Mouse (Mus musculus): ENCODE measurements around the gene Kat6b.

The Kat6b gene

DNA sequence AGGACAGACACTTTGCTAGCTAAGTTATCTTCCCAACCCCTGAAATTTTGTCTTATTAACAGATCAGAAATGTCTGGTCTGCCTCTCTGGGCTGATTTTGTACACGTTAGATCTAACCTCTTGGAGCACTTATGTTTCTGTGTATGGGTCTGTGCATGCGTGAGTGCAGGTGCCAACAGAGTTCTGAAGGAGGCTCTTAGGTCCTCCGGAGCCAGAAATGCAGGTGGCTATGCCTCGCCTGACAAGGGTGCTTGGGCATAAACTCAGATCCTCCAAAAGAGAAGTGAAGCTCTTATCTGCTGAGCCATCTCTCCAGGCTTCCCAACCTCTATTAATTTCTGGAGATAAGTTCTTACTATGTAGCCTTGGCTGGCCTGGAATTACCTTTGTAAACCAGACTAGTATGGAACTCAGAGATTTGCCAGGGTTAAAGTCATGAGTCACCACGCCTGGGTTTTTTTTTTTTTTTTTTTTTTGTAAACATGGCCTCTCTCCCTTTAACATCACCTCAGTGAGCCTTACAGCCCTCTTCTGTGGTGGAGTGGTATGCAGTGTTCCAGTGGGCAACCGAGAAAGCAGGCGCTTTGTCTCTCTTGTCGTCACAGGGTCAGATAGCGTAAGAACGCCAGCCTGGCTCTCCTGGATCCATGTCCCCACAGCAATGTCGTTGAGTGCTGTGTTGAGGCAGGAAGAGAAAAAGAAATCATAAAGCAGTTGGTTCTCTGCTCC lies 79.4 kb downstream of the Kat6b start:
- DNase-seq (ENCODE audit: low spot score), result no peak

DNA sequence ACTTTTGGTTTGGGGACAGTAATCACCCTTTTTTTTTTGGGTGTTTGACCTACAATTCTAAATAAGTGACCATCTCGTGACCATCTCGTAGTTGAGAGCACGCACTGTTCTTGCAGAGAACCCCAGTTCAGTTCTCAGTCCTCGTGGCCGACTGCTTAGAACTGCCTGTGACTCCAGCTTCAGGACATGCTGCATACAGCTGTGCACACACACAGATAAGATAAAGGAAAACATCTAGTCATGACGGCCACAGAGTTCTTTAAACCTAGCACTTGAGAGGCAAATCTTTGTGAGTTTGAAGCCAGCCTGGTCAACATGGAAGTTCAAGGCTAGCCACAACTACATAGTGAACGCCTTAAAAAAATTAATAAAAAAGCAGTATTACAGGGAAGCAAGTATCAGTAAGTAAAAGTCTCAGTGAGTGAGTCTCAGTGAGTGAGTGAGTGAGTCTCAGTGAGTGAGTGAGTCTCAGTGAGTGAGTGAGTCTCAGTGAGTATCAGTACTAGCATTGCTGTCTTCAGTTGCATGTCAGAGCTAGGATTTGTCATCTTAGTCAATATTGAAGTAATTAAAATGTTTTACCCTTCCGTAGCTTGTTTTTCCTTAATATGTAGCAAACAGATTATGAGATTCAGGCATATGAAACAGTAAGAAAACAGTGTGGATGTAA lies 80.3 kb downstream of the Kat6b start:
- DNase-seq (ENCODE audit: low spot score), result no peak

DNA sequence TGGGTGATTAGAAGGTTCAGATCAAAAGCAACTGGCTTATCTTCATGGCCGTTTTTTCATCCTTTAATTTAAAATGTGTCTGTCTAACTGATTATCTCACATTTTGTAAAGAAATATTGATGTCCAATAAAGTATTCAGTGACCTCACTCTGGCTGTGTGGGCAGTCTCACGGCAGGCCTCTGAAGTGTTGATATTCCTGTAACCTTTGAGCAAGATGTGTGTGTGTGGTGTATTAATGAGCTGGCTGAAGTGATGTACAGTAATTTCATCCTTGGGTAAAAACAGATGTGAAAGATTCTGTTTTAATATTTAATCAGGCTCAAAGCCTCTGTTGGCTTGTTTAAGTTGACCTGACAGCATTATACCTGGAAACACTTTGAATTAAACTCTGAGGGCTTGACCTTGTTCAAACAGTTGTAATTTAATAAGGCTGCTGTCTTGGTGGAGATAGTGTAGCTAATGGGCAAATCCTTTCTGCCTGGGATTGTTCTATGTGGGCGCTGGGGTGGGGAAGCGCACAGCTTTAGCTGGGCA lies 82.4 kb downstream of the Kat6b start:
- DNase-seq (ENCODE audit: low spot score), result no peak

DNA sequence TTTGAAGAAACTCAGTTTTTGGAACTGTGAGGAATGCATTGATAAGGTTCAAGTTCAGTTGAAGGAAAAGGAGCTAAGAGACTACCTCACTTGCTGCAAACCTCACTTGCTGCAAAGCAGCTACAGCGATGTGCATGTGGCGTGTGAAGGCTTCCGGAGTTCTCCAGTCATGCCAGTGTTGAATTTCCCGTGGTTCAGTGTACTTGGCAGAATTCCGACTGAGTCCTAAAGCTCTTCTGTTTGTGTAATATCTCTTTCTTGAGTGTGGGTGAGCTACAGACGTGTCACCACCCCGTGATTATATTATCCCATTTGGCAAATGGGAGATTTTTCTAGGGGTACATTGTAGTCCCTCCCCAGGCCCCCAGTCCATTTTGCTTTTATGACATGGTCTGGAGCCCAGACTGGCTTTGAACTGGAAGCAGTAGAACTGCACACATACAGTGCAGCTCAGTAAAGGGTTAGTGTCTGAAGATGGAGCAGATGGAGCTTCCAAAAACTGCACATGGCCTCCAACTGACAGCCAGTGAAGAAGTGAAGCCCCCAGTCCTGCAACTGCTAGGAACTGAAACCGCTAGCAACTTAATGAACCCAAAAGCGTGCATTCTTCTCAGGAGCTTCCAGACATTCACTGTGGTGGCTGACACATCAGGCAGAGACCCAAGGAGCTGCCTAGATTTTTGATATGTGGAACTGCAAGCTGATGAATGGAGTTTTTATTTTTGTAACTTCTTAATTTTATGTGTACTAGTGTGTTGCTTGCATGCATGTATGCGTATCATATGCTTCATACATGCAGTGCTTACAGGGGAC lies 84.5 kb downstream of the Kat6b start:
- DNase-seq (ENCODE audit: low spot score), result no peak

DNA sequence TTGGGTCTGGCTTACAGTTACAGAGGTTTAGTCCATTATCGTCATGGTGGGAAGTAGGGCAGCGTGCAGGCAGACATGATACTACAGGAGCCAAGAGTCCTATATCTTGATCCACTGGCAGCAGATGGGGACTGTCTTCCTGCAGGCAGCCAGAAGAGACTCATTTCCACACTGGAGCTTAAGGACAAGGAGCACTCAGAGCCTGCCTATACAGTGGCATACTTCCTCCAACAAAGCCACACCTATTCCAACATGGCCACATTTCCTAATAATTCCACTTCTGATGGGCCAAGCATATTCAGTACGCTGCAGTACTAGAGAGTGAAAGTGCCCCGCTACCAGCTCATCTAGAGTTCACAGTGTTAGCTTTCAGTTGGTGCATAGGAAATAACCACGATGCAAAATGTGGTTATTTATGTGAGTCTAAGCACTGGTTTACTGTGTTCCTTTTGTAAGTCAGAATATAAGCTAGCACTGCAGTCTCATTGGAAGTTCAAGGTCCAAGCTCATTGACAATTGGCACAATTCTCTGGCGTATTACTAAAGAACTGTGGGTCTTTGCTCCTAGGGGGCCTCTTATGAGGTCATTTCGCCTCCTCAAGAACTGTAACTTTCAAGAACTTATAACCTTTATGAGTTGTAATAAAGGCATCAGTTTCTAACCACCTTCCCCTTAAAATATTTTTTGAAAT lies 86.2 kb downstream of the Kat6b start:
- DNase-seq (ENCODE audit: low spot score), result no peak

DNA sequence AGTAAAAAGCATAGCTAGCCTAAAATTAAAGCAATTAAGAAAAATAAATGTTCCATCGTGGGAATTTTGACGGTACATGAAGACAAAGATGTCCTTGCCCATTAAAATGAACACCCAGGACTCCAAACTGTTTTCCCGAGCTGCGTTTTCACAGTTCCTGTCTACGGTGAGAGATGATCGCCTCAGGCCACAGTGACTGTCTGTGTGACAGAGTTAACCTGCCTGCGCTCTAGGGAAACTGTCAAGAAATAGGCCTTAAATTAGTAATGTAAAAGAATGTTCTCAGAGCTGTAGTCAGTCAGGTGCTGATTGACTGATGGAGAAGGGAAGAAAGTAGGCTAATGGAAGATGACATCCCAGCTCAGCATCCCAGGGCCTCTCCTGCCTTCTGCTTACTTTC lies 87.6 kb downstream of the Kat6b start:
- DNase-seq (ENCODE audit: low spot score), result no peak

DNA sequence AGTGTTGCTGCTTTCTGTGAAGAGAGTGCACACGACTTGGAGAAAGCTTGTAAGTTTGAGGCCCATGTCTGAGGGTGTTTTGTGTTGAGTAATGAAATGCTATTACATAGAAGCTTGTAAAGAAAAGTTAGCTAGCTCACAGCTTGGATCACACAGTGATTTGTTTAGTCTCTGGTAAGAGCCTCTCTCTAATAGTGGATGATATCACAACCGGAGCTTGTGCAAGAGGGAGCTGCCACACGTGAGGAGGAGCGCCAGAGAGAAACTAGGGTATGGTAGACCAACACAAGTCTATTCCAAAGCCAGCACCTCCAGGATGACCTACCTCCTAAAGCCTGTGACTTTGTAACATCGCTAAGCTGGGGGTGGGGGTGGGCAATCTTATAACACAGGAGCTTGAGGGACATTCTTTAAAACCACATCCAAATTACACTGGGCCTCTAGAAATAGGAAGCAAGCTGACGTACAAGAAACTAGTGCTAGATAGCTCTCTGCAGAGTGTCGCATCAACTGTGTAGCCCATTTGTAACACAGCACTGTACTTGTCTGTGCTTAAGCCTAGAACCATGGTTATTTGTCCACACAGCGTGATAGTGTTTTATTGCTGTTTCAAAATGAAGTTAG lies 93.6 kb downstream of the Kat6b start:
- DNase-seq (ENCODE audit: low spot score), result no peak

DNA sequence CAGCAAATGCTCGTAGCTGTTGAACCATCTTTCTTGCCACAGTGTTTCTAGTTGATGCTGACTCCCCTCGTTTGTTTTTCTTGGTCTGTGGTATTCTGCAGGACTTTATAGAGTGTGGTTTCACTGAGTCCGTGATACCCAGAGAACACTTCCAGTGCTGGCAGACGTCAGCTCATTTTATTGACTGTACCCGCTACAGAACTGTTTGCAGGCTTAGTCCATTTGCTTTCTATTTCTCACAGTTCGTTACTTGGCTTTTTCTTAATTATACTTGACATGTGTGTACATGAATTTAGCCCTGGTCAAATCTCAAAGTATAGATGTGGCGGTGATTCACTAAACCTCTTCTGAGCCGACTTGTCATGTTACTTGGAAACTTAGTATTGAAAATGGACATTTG lies 95.6 kb downstream of the Kat6b start:
- no peak for DNase-seq (ENCODE audit: low spot score)

DNA sequence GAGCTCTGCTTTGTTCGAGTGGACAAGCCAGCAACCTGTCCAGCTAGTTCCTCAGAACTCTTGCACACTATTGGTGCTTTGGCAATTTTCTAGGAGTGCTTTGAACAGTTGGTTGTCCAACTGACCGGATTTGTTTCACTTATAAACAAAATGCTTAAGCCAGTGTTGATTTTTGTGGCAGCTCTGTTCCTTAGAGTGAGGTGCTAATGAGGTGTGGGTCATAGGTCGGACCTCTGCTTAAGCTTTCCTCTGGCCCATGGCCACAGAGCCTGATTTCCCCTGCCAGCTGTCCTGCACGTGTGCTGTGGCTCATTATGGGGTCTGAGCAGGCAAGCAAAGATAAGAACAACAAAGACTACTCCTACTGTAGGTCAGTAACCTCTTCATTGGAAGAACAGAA lies 100.0 kb downstream of the Kat6b start:
- peak; percentile 36 for DNase-seq (ENCODE audit: low spot score)

DNA sequence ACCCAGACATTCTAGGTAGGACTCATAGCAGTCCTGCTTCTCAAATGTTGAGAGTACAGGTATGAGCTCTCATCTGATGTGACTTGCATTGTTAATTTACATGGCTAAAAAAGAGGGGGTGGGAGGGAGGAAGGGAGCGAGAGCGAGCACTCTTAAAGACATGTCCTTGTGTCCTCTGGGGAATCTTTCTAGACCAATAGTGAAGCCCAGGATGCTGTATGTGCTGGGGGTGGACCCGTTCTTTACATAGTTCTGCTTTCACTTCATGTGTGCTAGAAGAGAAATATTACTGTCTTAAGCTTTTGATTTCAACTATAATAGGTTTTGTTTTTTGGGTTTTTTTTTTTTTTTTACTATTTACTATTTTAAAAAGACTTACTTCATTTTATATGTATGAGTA lies 101.1 kb downstream of the Kat6b start:
- no peak for DNase-seq (ENCODE audit: low spot score)

DNA sequence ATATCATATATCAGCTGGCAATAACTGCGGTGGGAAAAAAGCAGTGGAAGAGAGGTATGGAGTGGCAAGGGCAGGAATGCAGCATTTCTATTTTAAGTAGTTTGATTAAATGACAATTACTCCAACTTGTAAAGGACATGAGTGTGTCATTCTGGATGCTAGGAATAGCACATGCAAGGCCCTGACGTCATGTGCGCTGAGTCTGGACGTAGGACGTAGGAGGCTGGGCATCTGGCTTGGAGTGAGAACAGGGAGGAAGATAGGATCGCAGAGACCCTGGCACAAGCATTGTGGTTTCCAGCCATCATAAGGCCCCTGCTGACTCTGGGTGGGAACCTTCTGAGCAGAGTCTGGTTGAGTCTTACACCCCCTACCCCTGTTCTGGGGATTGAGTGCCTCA lies 101.8 kb downstream of the Kat6b start:
- DNase-seq (ENCODE audit: low spot score), result no peak

DNA sequence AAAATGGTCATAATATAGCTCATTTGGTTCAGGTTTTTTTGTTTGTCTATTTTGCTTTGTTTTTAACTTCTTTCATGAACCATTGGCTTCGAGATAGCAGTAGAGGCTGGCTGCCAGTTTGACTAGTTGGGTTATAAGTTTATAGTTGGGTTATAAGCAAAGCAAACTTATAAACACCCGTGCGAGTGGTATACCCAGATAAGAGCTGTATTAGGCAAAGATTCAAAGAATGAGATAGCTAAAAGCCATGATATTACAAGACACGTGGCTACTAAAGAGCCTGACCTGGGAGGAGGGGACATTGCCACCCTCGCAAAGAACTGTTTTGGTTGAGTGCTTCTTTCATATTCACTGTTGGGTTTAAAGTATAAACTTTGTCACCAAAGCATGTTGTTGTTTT lies 102.6 kb downstream of the Kat6b start:
- no peak for DNase-seq (ENCODE audit: low spot score)

DNA sequence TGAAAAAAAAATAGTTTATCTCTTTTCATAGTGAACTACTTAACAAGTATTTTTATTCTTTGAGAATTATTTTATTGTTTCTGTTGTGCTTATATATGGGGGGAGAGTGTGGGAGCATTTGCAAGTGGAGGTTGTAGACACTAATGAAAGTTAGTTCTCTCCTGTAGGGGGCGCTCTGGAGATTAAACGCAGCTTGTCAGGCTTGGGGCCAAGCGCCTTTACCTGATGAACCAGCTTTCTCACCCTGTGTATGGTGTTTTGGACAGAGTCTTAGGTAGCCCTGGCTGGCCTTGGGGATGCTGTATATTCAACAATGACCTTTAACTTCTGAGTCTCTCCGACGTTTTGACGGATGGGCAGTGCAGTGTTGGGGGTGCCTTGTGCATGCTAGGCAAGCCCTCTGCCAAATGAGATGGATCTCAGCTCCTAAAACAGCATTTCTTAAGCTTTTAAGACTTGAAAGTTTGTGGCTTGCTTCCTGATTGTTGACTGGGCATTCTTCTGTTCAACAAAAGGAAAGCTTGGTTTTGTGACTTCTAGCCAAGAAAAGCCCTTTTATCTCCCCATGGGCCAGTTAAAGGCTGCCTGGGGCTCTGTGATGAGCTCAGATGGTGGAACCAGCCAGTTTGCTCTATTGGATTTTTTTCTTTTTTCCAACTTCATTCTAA lies 103.4 kb downstream of the Kat6b start:
- DNase-seq (ENCODE audit: low spot score), result no peak

DNA sequence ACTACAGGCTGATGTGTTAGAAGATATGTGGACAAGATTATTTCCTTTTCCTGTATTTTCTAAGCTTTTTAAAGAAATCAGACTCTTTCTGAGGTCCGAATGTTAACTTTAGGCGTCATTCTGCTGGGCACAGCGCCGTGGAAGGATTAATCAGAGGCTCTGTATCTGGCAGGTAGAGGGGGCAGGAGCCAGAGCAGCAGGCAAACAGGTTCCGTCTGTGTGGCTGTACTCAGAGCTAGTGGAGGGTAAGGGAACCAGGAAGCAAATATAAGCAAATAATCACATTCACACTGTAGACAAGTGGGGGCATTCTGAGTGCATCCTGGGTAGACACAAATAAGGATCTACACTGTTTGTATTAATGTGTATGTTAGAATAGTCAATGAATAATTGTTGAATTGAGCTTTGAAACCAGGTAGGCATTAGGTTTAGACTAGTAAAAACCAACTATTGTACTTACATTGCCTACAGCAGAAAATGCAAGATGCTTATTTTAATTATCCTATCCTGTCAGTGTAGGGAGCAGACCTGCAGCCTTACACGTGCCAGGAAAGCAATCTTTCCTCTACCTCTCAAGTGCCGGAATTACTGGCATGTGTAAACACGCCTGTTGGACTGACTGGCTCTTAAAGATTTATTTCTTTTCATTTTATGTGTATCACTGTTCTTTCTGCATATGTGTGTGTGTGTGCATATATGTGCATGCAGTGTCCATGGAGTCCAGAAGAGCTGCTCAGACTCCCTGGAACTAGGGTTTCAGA lies 104.4 kb downstream of the Kat6b start:
- no peak for DNase-seq (ENCODE audit: low spot score)

DNA sequence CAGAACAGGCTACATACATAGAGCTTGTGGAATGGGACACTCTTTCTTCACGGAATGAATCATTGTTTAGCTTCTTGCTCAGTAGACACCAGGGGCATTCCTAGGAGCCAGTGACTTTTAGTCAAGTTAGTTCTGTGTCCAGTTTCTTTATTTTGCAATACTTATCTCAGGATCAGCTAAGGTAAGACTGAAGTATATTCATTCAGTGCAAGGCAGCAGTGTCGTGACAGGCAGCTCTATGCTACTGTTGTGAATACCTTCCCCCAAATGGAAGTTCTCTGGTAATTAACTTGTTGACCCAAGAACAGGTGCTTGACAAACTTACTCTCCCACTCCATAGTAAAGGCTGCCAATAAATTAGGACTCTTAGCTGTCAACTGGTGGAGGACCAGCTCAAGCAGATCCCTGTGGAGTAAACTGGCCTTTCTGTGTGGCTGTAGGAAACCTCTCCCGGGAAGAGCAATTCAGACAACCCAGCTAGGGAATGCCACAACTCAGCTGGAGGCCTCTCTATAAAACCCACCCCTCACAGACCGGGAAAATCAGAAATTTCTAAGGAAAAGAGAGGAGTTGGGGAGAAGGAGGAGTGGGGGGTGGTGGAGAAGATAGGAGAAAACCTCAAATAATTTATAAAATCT lies 105.4 kb downstream of the Kat6b start:
- no peak for DNase-seq (ENCODE audit: low spot score)

DNA sequence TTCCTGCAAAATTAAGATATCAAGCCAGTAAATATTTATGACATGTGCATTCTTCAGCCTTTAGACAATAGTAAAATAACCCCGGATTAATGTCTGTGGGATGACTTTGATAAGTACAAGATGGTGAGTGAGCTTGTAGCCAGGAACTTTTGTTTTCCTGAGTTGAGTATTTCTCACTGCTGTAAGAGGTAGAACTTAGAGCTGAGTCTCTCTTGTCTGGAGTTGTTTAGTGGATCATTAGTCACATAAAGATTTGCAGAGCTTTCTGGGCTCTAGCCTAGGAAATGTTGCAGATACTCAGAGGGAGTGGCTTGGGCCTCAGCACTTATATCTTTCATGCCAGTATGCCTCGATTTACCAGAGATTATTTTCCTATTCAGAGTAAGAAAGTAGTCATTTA lies 106.7 kb downstream of the Kat6b start:
- no peak for DNase-seq (ENCODE audit: low spot score)

DNA sequence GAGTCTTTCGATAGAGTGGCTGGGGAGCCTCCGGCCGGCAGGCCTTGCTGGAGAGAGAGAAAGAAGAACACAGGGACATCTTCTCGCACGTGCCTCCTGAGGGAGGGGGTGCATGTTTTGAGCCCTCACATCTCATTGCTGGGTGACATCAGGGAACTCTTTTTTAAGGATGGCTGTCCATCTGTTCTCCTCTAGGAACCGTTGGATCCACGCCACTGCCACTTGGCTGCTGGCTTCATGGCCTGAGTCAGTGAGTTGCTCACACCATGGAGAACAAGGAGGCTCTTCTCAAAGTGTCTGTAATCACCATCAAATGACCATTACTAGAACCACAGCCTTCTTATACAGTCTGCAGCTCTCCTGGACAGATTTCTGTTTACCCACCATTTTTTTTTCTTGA lies 108.4 kb downstream of the Kat6b start:
- DNase-seq (ENCODE audit: low spot score), result no peak

DNA sequence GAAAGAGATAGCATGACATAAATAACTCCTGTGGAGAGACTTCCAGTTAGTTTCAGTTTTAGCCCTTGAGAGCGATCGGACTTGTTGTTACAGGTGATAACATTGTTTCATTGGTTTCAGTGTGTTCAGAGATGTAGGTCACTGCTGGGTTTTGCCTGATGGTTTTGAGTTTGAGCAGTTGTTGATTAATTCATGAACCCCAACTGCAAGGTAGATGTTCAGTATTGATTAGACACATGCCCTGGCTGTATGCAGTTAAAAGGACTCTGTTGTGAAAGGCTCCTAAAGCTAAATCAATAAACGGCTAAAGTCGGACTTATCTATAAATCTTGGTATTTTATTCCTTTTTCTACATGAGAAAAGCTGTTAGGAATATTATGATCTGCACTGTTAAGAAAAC lies 109.0 kb downstream of the Kat6b start:
- DNase-seq (ENCODE audit: low spot score), result no peak

DNA sequence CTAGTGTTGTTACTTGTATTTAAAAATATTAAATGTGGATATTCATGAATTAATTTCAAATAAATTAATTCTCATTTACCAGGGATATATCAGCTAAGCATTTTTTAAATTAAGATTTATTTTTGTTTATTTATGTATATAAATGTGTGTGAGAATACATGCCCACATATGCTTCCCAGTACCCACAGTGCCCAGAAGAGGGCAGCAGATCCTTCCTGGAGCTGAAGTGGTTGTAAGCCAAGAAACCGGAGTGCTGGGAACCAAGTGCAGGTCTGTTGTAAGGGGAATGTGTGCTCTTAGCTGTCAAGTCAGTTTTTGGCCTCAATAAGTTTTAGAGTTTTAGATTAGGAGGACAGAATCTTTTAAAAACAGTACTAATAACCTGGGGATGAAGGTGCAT lies 110.9 kb downstream of the Kat6b start:
- DNase-seq (ENCODE audit: low spot score), result no peak

Measured in yolk sac, embryonic 10.5 days (tissue).